Mouse (Mus musculus) brown adipose tissue, adult 24 weeks (tissue): ENCODE measurements around the gene Scand1. TPM values are rescaled to one million over a fixed set of nuclear protein-coding genes. Genes with fewer than 3 reads are reported as not detected.

ENCODE experiments used
- H3K27ac ChIP-seq: fragments of 200-500 bp; replicated peaks from 2 replicates; pipeline ENCODE4 v1.5.1; 2012; ENCODE audit warnings: low read depth, mild to moderate bottlenecking, low read length
- H3K4me1 ChIP-seq: fragments of 200-500 bp; 2 replicates; pipeline ENCODE4 v1.6.1; 2012; ENCODE audit warnings: low read length, mixed read lengths; ENCODE audit not compliant: control insufficient read depth, insufficient read depth, insufficient read length
- H3K4me3 ChIP-seq: fragments of 200-500 bp; 2 replicates; pipeline ENCODE4 v1.5.1; 2012; ENCODE audit warnings: low read depth, mild to moderate bottlenecking, low read length, moderate library complexity; ENCODE audit not compliant: insufficient read depth
- polyA plus RNA-seq: library from polyadenylated mRNA; stranded (reverse); fragments of >200 nt; gene quantifications from 2 replicates; pipeline ENCODE4 v1.2.4, GENCODE M21; 2012; ENCODE audit not compliant: missing spikeins, insufficient read depth, insufficient read length

Gene Scand1
- polyA plus RNA-seq = 42.6 and 48.3 TPM in 2 replicates

GRCm38 (mm10) chr2:156312297-156312897, at the start of gene Scand1, which contains the start of gene Cnbd2:
Gene Scand1, minus strand, starts transcription at chr2:156312704.
Gene Cnbd2, plus strand, starts transcription at chr2:156312299.
- peak within 1 kb of the TSS; percentile 72 for H3K4me3 ChIP-seq
- H3K4me1 ChIP-seq = no peaks in the 10 kb centered on the region
- H3K27ac ChIP-seq = peak within 1 kb of the TSS; percentile 94

- Histone ChIP-seq H3K4me1 (peaks cover 5% of the 10 kb centered on the region), H3K27ac (no peak overlapping the region), H3K4me3 (no peak overlapping the region)
Measured at GRCm38 (mm10) chr2:156356031-156356430, 43.5 kb upstream of the Scand1 start.

GRCm38 (mm10) chr2:156353265-156353692, 40.8 kb upstream of the Scand1 start:
- Histone ChIP-seq H3K4me1 (peaks cover 5% of the 10 kb centered on the region), H3K4me3 (no peak overlapping the region), H3K27ac (no peak overlapping the region)

- Histone ChIP-seq H3K4me3 (no peak overlapping the region), H3K4me1 (peaks cover 5% of the 10 kb centered on the region), H3K27ac (no peak overlapping the region)
Measured at GRCm38 (mm10) chr2:156352413-156353165, 40.1 kb upstream of the Scand1 start.

DNA sequence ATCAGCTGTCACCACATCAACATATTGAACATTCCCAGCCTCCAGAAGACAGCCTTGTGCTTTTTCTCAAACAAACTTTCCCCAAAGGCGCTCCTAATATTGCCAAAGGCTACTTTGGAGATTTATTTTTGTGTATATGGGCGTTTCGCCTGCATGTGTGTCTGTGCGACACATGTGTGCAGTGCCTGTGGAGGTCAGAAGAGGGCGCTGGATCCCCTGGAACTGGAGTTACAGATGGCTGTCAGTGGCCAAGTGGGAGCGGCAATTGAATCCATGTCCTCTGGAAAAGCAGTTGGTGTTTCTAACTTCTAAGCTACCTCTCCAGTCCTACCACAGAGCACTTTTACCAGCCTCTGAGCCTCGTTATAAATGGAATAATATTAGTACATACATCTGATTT, 38.7 kb upstream of the Scand1 start:
- peaks cover 5% of the 10 kb centered on the region for H3K4me1 ChIP-seq
- no peak overlapping the region for H3K4me3 ChIP-seq
- H3K27ac ChIP-seq = no peak overlapping the region

GRCm38 (mm10) chr2:156349286-156349848, 36.9 kb upstream of the Scand1 start:
- no peak overlapping the region for H3K4me3 ChIP-seq
- H3K4me1 ChIP-seq = peaks cover 5% of the 10 kb centered on the region
- H3K27ac ChIP-seq = no peak overlapping the region

DNA sequence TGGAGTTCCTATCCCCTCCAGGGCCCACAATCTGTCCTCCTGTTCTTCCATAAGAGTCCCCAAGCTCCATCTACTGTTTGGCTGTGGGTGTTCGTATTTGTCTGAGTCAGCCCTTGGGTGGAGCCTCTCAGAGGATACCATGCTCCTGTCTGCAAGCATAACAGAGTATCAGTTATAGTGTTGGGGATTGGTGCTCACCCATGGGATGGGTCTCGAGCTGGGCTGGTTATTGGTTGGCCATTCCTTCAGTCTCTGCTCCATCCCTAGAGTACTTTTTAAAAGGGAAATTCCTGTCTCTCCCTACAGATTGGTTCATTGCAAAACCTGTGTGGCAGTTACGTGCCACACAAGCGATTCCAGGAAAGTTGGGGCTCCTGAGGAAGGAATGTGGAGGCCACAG, 36.3 kb upstream of the Scand1 start:
- Histone ChIP-seq H3K4me1 (peaks cover 3% of the 10 kb centered on the region; the same call in 1 of the 2 replicates), H3K27ac (no peak overlapping the region), H3K4me3 (no peak overlapping the region)

- Histone ChIP-seq H3K4me1 (no peaks in the 10 kb centered on the region), H3K27ac (no peak overlapping the region), H3K4me3 (no peak overlapping the region)
Measured at GRCm38 (mm10) chr2:156344775-156345532, 32.5 kb upstream of the Scand1 start.

GRCm38 (mm10) chr2:156340078-156340477, 27.6 kb upstream of the Scand1 start:
- H3K4me3 ChIP-seq = no peak overlapping the region

GRCm38 (mm10) chr2:156331446-156331965, 19.0 kb upstream of the Scand1 start:
- Histone ChIP-seq H3K27ac (no peak overlapping the region), H3K4me3 (no peak overlapping the region), H3K4me1 (no peaks in the 10 kb centered on the region)

More at GRCm38 (mm10) chr2:156340078-156340477, 27.6 kb upstream of the Scand1 start:
- Histone ChIP-seq H3K27ac (no peak overlapping the region), H3K4me1 (no peaks in the 10 kb centered on the region)

DNA sequence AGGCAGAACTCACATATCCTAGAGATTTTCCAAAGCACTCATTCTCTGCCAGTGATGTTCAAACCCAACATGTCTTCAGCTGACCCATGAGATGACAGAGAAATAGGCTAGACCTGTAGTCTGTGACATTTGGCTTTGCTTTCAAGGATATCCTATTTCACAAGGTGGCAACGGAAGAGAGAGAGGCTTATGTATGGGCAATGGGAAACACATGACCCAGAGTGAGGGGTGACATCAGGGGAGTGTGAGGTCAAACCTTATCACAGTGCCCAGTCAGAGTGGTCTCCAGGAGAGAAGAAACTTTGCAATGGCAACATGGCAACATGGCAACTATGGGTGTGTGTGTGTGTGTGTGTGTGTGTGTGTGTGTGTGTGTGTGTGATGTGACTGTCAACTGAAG, 18.2 kb upstream of the Scand1 start:
- Histone ChIP-seq H3K4me1 (no peaks in the 10 kb centered on the region), H3K4me3 (no peak overlapping the region), H3K27ac (no peak overlapping the region)

DNA sequence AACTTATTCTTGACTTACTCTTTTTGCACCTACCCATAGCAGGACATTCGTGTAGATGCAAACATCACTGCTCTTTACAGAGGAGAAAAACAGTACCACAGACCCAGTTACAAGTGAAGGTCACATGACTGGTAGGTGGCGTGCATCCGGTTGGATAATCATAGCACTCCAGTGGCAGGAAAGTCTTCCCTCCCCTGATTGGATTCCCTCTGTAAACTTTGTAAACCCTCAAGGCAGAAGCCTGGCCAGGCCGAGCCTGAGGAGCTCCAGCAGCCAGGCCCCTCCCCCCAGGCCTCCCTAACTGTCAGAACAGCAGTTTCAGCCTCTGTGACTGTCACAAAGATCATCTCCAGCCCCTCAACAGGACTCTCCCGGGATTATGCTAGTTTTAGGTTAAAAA, 12.2 kb upstream of the Scand1 start:
- Histone ChIP-seq H3K4me3 (no peak overlapping the region), H3K4me1 (no peaks in the 10 kb centered on the region), H3K27ac (peak overlapping the region; percentile 44; the same call in 1 of the 2 replicates)

DNA sequence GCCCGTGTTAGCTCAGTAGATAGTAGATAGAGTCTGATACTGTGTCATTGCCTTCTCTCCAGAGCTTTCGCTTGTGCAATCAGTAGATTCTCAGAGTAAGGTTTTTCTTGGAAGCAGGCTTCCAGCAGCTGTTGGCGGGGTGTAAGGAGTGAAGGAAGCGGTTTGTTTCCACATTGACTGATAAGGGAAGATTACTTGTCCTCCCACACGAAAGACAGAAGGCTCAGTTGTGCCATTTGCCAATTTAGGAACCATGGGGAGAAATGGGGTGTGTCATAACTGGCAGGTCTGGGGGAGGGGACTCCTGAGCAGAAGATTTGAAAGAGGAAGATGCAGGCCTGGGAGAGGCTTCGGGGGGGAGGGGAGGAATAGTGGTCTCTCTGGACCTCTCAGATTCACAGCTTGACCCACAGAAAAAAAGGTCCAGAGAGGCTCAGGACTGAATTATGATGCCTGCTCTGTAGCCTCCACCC, 11.6 kb upstream of the Scand1 start:
- Histone ChIP-seq H3K4me1 (no peaks in the 10 kb centered on the region), H3K27ac (peak overlapping the region; percentile 44; the same call in 1 of the 2 replicates), H3K4me3 (no peak overlapping the region)

DNA sequence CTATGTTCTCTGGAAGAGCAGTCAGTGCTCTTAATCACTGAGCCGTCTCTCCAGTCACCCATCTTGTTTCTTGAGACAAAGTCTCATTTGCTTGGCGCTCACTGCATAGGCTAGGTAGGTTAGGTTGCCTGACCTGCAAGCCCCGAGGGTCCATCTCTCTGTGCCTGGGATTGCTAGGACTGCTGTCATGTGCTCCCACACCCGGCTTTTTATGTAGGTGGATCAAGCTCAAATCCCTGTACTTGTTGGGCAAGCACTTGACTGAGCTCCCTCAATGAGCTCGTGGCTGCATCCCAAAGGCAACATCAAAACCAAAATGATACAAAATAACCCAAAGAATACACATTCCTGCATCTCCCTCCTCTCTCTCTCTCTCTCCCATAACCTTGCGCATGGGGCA, 9.0 kb upstream of the Scand1 start:
- H3K4me1 ChIP-seq = no peaks in the 10 kb centered on the region
- no peak overlapping the region for H3K4me3 ChIP-seq
- H3K27ac ChIP-seq = no peak overlapping the region

DNA sequence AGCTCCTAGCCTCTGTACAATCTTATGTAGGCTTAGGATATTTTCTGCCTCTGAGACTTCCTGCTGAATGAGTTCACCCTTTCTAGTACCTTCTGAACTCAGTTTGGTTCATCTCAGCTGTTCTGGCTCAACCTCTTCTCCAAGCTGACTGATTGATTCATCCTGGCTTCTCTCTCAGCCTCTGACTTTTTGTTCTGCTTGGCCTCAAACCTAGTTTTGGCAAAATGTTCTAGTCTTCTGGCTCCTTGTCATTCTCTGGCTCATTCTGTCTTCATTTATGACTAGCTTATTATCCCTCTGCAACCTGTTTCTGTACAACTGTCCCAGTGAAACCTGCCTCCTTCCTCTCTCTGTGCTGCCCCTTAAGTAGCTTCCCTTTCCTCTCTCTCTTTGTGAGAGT, 6.0 kb upstream of the Scand1 start:
- Histone ChIP-seq H3K27ac (no peak overlapping the region), H3K4me1 (no peaks in the 10 kb centered on the region), H3K4me3 (no peak overlapping the region)
